Mouse (Mus musculus): ENCODE measurements at regions not wholly inside any gene's neighbourhood (a gene's known extent, or its start where the extent isn't known, plus 50 kb on each side); places are given as distances from the start of the nearest gene placed in this dataset.

GRCm38 (mm10) chr10:117940441-117941265 lies 94.8 kb upstream of the Rap1b start:
- DNase-seq (ENCODE audit: low spot score): no peak

GRCm38 (mm10) chr10:117941266-117941651 lies 95.4 kb upstream of the Rap1b start:
- DNase-seq (ENCODE audit: low spot score): no peak

GRCm38 (mm10) chr10:117943702-117944307 lies 98.0 kb upstream of the Rap1b start:
- no peak for DNase-seq (ENCODE audit: low spot score)

- DNase-seq (ENCODE audit: low spot score): no peak
Observed at GRCm38 (mm10) chr10:117947191-117947590, 101.4 kb upstream of the Rap1b start.

- no peak for DNase-seq (ENCODE audit: low spot score)
Observed at GRCm38 (mm10) chr10:117947911-117948310, 102.1 kb upstream of the Rap1b start.

- DNase-seq (ENCODE audit: low spot score): no peak
Observed at GRCm38 (mm10) chr10:117952116-117953025, 106.5 kb upstream of the Rap1b start.

- no peak for DNase-seq (ENCODE audit: low spot score)
Observed at GRCm38 (mm10) chr10:117953026-117953711, 107.3 kb upstream of the Rap1b start.

- no peak for DNase-seq (ENCODE audit: low spot score)
Observed at GRCm38 (mm10) chr10:117956174-117956950, 110.5 kb upstream of the Rap1b start.

GRCm38 (mm10) chr10:117974706-117975105 lies 128.9 kb upstream of the Rap1b start:
- no peak for DNase-seq (ENCODE audit: low spot score)

- DNase-seq (ENCODE audit: low spot score): no peak
Observed at GRCm38 (mm10) chr10:117975467-117975866, 129.6 kb upstream of the Rap1b start.

- DNase-seq (ENCODE audit: low spot score): no peak
Observed at GRCm38 (mm10) chr10:117979091-117979490, 133.3 kb upstream of the Rap1b start.

- DNase-seq (ENCODE audit: low spot score): no peak
Observed at GRCm38 (mm10) chr10:117982611-117983210, 136.9 kb upstream of the Rap1b start.

- DNase-seq (ENCODE audit: low spot score): no peak
Observed at GRCm38 (mm10) chr10:117983271-117983670, 137.4 kb upstream of the Rap1b start.

- no peak for DNase-seq (ENCODE audit: low spot score)
Observed at GRCm38 (mm10) chr10:117984784-117985602, 139.2 kb upstream of the Rap1b start.

- no peak for DNase-seq (ENCODE audit: low spot score)
Observed at GRCm38 (mm10) chr10:117987620-117988019, 141.8 kb upstream of the Rap1b start.

GRCm38 (mm10) chr10:117988076-117988475 lies 142.2 kb upstream of the Rap1b start:
- DNase-seq (ENCODE audit: low spot score): no peak

GRCm38 (mm10) chr10:117991176-117991575 lies 145.3 kb upstream of the Rap1b start:
- no peak for DNase-seq (ENCODE audit: low spot score)

- DNase-seq (ENCODE audit: low spot score): no peak
Observed at GRCm38 (mm10) chr10:117992317-117992716, 146.5 kb upstream of the Rap1b start.

GRCm38 (mm10) chr10:117993809-117994208 lies 147.8 kb upstream of the Mdm1 start:
- no peak for DNase-seq (ENCODE audit: low spot score)

GRCm38 (mm10) chr10:117994768-117995167 lies 146.8 kb upstream of the Mdm1 start:
- DNase-seq (ENCODE audit: low spot score): no peak
